Mouse (Mus musculus) hindbrain, postnatal 0 days (tissue): Measurements from ENCODE around the gene Gm36864. TPM values are rescaled to one million over a fixed set of nuclear protein-coding genes. Genes with fewer than 3 reads are reported as not detected.

ENCODE experiments used
- ATAC-seq: fragments of 200-750 bp; cut with Nextera tagmentation; 2 replicates; pipeline ENCODE4 v1.8.0; 2017; ENCODE audit warnings: mild to moderate bottlenecking, moderate TSS enrichment, moderate library complexity
- DNase-seq: peaks from one replicate; pipeline ENCODE4 v3.0.0-alpha.2; 2015; ENCODE audit warnings: low spot score
- H3K27ac ChIP-seq: fragments of 300-500 bp; sonication (generic); 2 replicates; pipeline ENCODE4 v1.5.1; 2014; ENCODE audit warnings: mild to moderate bottlenecking
- H3K27me3 ChIP-seq: fragments of 300-500 bp; sonication (generic); 2 replicates; pipeline ENCODE4 v1.6.1; 2014; ENCODE audit warnings: low read length, mixed read lengths; ENCODE audit not compliant: insufficient read depth
- H3K36me3 ChIP-seq: fragments of 300-500 bp; sonication (generic); 2 replicates; pipeline ENCODE4 v1.6.1; 2014; ENCODE audit warnings: low read length, mixed read lengths; ENCODE audit not compliant: insufficient read depth
- H3K4me1 ChIP-seq: fragments of 300-500 bp; sonication (generic); 2 replicates; pipeline ENCODE4 v1.6.1; 2014; ENCODE audit warnings: antibody characterized with exemption, low read length, mixed read lengths; ENCODE audit not compliant: insufficient read depth
- H3K4me2 ChIP-seq: fragments of 300-500 bp; sonication (generic); 2 replicates; pipeline ENCODE4 v1.6.1; 2014; ENCODE audit warnings: low read depth, mild to moderate bottlenecking, low read length, moderate library complexity, mixed read lengths
- H3K4me3 ChIP-seq: fragments of 300-500 bp; sonication (generic); 2 replicates; pipeline ENCODE4 v1.5.1; 2014; ENCODE audit warnings: low read length
- H3K9ac ChIP-seq: fragments of 300-500 bp; sonication (generic); replicated peaks from 2 replicates; pipeline ENCODE4 v1.6.1; 2014; ENCODE audit warnings: mild to moderate bottlenecking, low read length, moderate library complexity, mixed read lengths
- H3K9me3 ChIP-seq: fragments of 300-500 bp; sonication (generic); 2 replicates; pipeline ENCODE4 v1.6.1; 2016; ENCODE audit warnings: low read length, mixed read lengths
- CTCF ChIP-seq: IDR thresholded peaks from 2 replicates; pipeline ENCODE4 v1.5.1; 2016; ENCODE audit warnings: antibody characterized with exemption, control low read depth, low read depth
- WGBS: fragments of 180-500 bp; shearing (Covaris S2); extraction: QIAGEN DNeasy Blood & Tissue Kit; methylation state at CpG from one replicate; pipeline ENCODE4 v1.1.7; 2014; 5-methylcytosine and 5-hydroxymethylcytosine counted together
- polyA plus RNA-seq: library from polyadenylated mRNA; unstranded; fragments of >200 nt; fragmentation: Nextera tagmentation; extraction: Ambion mirVana; gene quantifications from 2 replicates; pipeline ENCODE4 v1.2.1, GENCODE M21; 2015
- total RNA-seq: library from RNA; depleted of rRNA; stranded (reverse); fragments of >200 nt; gene quantifications from 2 replicates; pipeline ENCODE4 v1.2.3, GENCODE M21; 2014; rRNA removed

Gm36864 gene
- total and polyA plus RNA-seq, 2 experiments from 2014 or later, result not detected

DNA sequence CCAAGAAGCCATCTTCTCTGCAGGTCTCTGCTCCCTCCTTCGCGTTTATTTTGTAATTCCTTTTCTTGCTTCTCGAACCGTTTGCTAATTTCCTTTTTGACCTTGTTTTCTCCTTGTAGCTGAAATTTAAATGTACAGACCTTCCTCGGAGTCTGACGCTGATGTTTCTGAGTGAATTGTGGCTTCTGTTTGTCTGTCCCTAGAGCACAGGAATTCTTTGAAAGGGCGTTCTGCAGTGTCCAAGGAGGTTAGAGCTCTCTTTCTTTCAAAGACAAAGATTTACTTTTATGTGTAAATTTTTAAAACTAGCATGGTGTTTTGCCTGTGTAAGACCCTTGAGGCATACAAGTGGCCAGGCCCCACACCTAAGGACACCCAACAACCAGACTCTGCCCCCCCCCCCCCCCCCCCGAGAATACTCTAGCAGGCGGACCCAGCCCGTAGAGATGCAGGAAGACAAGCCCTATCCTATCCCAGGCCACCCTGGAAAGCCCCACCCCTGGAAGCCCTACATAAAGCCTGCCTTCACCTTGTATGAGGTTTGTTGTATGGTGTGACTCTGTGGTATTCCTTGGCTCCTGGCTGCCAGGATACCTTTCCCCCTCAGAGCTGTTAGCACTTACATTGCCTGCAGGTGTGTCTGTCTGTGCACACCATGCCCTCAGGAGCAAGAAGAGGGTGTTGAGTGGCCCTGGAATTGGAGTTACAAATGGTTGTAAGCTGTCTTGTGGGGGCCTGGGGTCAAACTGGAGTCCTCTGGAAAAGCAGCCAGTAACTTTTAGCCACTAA, 40.7 kb downstream of the Gm36864 start:
- no peaks in the 10 kb centered on the region for H3K27me3 ChIP-seq
- DNase-seq (no peak), ATAC-seq (no peak)
- H3K9me3 ChIP-seq, result 0 out of 2 replicates have a peak, but pooled peaks cover 2% of the 10 kb centered on the region
- no peak for TF ChIP-seq CTCF
- 68% methylated on average over 10 of the region's 10 CpGs for WGBS
- H3K27ac ChIP-seq, result no peak overlapping the region
- H3K4me2 ChIP-seq, result no peak overlapping the region
- no peaks in the 10 kb centered on the region for H3K36me3 ChIP-seq
- no peak overlapping the region for H3K4me3 ChIP-seq
- no peak overlapping the region for H3K9ac ChIP-seq
- no peaks in the 10 kb centered on the region for H3K4me1 ChIP-seq

DNA sequence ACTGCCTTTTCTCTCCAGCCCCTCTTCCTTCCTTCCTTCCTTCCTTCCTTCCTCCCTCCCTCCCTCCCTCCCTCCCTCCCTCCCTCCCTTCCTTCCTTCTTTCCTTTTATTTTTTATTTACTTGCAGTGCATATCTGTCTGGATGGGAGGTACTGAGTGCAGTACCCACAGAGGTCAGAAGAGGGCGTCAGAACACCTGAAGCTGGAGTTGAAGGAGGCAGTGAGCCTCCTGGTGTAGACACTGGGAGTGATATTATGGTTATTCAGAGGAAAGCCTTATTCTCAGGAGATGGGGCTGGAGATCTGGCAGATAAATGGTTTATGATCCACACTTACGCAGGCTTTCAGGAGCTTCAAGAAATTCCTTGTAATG, 41.3 kb downstream of the Gm36864 start:
- TF ChIP-seq CTCF, result peak; percentile 72
- H3K4me3 ChIP-seq, result no peak overlapping the region
- H3K9me3 ChIP-seq, result 0 out of 2 replicates have a peak, but pooled peaks cover 2% of the 10 kb centered on the region
- H3K4me2 ChIP-seq, result no peak overlapping the region
- DNase-seq (peak; percentile 65), ATAC-seq (peak; percentile 46; the same call in 1 of the 2 replicates)
- 50% methylated on average over 2 of the region's 2 CpGs for WGBS
- no peaks in the 10 kb centered on the region for H3K27me3 ChIP-seq
- H3K4me1 ChIP-seq, result no peaks in the 10 kb centered on the region
- no peaks in the 10 kb centered on the region for H3K36me3 ChIP-seq
- no peak overlapping the region for H3K27ac ChIP-seq
- no peak overlapping the region for H3K9ac ChIP-seq

DNA sequence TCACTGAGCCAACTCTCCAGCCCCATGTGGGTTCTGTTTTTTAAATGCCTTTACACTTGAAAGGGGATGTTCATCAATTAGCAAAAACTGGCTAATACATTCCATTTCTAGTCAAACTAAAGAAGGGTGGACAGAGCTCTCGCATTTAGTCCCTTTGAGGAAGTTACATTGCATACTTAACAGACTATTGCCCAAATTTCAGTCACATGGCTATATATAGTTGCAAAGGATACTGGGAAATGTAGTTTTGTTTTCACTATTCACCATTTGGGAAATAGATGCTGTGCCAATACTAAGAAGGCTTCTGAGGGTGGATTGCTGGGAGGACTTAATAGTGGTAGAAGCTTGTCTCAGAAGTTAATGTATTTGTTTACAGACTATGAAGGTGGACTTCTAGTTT, 45.0 kb downstream of the Gm36864 start:
- DNase-seq (peak; percentile 33), ATAC-seq (peak; percentile 22)
- Histone ChIP-seq H3K36me3 (no peaks in the 10 kb centered on the region), H3K4me1 (no peaks in the 10 kb centered on the region), H3K9me3 (0 out of 2 replicates have a peak, but pooled peaks cover 2% of the 10 kb centered on the region), H3K9ac (no peak overlapping the region), H3K27me3 (no peaks in the 10 kb centered on the region), H3K4me3 (no peak overlapping the region), H3K27ac (no peak overlapping the region), H3K4me2 (no peak overlapping the region)
- 64% methylated on average over 1 of the region's 1 CpGs for WGBS
- TF ChIP-seq CTCF, result no peak

DNA sequence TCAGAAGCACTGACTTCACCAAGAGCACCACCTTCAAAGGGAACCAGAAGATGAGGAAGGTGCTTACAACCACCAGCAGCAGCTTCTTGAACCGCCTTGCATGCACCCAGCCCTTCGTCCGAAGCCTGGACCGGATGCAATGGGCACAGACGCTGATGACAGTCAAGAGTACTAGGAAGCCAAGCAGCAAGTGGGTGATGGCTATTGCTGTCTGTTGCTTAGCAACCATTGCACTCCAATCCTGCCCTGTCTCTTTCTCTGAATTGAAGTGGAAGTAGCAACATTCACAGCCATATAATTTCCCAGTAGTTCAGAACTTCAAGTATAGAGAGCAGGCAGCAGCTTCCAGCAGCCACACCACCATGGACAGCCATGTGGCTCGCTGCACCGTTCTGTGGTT, 45.6 kb downstream of the Gm36864 start:
- Histone ChIP-seq H3K36me3 (no peaks in the 10 kb centered on the region), H3K9me3 (0 out of 2 replicates have a peak, but pooled peaks cover 2% of the 10 kb centered on the region), H3K27ac (peak overlapping the region; percentile 46; the same call in 1 of the 2 replicates), H3K4me3 (no peak overlapping the region), H3K9ac (no peak overlapping the region), H3K4me2 (no peak overlapping the region), H3K4me1 (no peaks in the 10 kb centered on the region), H3K27me3 (no peaks in the 10 kb centered on the region)
- 57% methylated on average over 7 of the region's 7 CpGs for WGBS
- DNase-seq (peak; percentile 50), ATAC-seq (peak; percentile 55; the same call in 1 of the 2 replicates)
- no peak for TF ChIP-seq CTCF

DNA sequence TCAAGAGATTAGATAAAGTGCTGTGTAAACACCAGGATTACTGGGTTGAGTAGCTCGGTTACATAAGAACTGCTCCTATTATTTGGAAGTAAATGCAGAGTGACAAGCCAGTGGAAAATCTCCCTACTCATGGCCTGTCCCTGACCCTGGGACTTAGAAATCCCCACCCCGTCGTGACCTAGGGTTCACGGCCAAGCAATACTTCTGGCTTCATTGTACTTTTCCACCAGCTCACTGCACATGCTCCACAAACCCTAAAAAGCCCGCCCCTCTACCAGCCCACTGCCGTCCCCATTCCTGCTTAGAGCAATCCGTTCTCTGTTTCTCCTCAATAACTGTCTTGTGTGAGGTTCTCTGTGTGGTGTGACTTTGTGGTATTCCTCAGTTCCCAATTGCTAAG, 51.8 kb downstream of the Gm36864 start:
- ATAC-seq, result no peak
- no peaks in the 10 kb centered on the region for H3K27me3 ChIP-seq
- no peak for TF ChIP-seq CTCF
- H3K4me1 ChIP-seq, result no peaks in the 10 kb centered on the region
- H3K4me2 ChIP-seq, result no peak overlapping the region
- DNase-seq, result no peak
- H3K9me3 ChIP-seq, result 0 out of 2 replicates have a peak, but pooled peaks cover 3% of the 10 kb centered on the region
- H3K4me3 ChIP-seq, result no peak overlapping the region
- no peak overlapping the region for H3K27ac ChIP-seq
- H3K9ac ChIP-seq, result no peak overlapping the region
- no peaks in the 10 kb centered on the region for H3K36me3 ChIP-seq
- 73% methylated on average over 7 of the region's 7 CpGs for WGBS

DNA sequence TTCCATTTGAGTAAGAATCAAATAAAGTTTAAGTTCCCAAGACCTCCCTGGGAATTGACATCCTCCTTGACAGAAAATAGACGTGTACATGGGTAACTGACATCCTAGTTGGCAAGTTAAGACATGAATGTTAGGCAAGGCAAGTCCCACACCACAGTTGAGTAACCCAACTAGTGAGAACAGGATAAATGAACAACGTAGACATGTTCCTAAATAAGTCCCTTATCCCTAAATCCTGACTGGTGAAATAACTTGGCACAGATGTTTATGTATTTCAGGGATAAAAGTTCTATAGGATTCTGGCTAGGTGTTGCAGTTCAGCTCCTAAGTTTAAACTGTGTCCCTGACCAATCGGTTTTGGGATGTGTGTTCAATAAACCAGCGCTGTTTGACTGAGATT, 55.0 kb downstream of the Gm36864 start:
- Histone ChIP-seq H3K27me3 (no peaks in the 10 kb centered on the region), H3K9ac (no peak overlapping the region), H3K9me3 (0 out of 2 replicates have a peak, but pooled peaks cover 3% of the 10 kb centered on the region), H3K4me2 (no peak overlapping the region), H3K4me1 (no peaks in the 10 kb centered on the region), H3K27ac (no peak overlapping the region), H3K36me3 (no peaks in the 10 kb centered on the region), H3K4me3 (no peak overlapping the region)
- no peak for TF ChIP-seq CTCF
- no peak for DNase-seq
- ATAC-seq, result no peak
- WGBS, result 82% methylated on average over 4 of the region's 4 CpGs

DNA sequence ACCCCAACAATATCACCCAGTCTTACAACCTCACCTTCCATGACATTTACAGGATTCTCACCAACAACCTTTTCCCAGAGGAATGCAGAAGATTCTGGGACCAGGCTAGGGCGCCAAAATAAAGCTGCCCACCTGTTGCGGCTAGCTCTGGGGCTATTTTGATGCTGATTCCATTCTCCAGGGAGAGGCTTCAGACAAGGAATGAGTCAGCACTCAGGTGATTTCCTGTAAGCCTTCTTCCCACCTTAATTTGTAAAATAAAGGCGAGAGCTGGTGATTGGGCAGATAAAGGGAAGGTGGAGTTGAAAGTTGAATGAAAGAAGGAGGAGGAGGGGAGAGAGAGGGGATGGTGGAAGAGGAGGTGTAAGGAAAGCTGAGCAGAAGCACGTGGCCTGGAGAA, 55.4 kb downstream of the Gm36864 start:
- 0 out of 2 replicates have a peak, but pooled peaks cover 3% of the 10 kb centered on the region for H3K9me3 ChIP-seq
- TF ChIP-seq CTCF, result no peak
- ATAC-seq (no peak), DNase-seq (no peak)
- H3K27me3 ChIP-seq, result no peaks in the 10 kb centered on the region
- H3K4me1 ChIP-seq, result no peaks in the 10 kb centered on the region
- H3K4me3 ChIP-seq, result no peak overlapping the region
- no peak overlapping the region for H3K9ac ChIP-seq
- WGBS, result 53% methylated on average over 4 of the region's 4 CpGs
- no peaks in the 10 kb centered on the region for H3K36me3 ChIP-seq
- H3K4me2 ChIP-seq, result no peak overlapping the region
- H3K27ac ChIP-seq, result no peak overlapping the region

Other genes starting within 250 kb of the Gm36864 start
- gene Klk1b11, start 240.3 kb upstream of the Gm36864 start, total RNA-seq, result not detected in 2 replicates
- gene Klk1b11, start 240.3 kb upstream of the Gm36864 start, polyA plus RNA-seq, result not detected in 2 replicates
- gene Klk1b26, start 224.0 kb upstream of the Gm36864 start, total RNA-seq, result 0.54 TPM in 1 of 2 replicates, not detected in the other
- gene Klk1b26, start 224.0 kb upstream of the Gm36864 start, polyA plus RNA-seq, result not detected in 2 replicates
- gene Klk1b27, start 183.9 kb upstream of the Gm36864 start, total RNA-seq, result not detected in 2 replicates
- 0.28 TPM in 1 of 2 replicates, not detected in the other for gene Klk1b27, start 183.9 kb upstream of the Gm36864 start, polyA plus RNA-seq
- not detected in 2 replicates for gene Klk1b21, start 133.8 kb upstream of the Gm36864 start, total RNA-seq
- gene Klk1b21, start 133.8 kb upstream of the Gm36864 start, polyA plus RNA-seq, result not detected in 2 replicates
- not detected in 2 replicates for gene Klk1b22, start 123.5 kb upstream of the Gm36864 start, total RNA-seq
- not detected in 2 replicates for gene Klk1b22, start 123.5 kb upstream of the Gm36864 start, polyA plus RNA-seq
- not detected in 2 replicates for gene Klk1b16, start 99.4 kb upstream of the Gm36864 start, total RNA-seq
- not detected in 2 replicates for gene Klk1b16, start 99.4 kb upstream of the Gm36864 start, polyA plus RNA-seq
- not detected in 2 replicates for gene Klk1b24, start 47.9 kb upstream of the Gm36864 start, total RNA-seq
- gene Klk1b24, start 47.9 kb upstream of the Gm36864 start, polyA plus RNA-seq, result not detected in 2 replicates
- gene Klk1b3, start 38.0 kb upstream of the Gm36864 start, total RNA-seq, result not detected in 2 replicates
- not detected in 2 replicates for gene Klk1b3, start 38.0 kb upstream of the Gm36864 start, polyA plus RNA-seq
- gene Klk1b4, start 28.7 kb upstream of the Gm36864 start, total RNA-seq, result not detected in 2 replicates
- not detected in 2 replicates for gene Klk1b4, start 28.7 kb upstream of the Gm36864 start, polyA plus RNA-seq
- not detected in 2 replicates for gene Klk1b5, start 20.2 kb upstream of the Gm36864 start, total RNA-seq
- gene Klk1b5, start 20.2 kb upstream of the Gm36864 start, polyA plus RNA-seq, result not detected in 2 replicates
- not detected in 2 replicates for gene Klk1, start 10.8 kb upstream of the Gm36864 start, total RNA-seq
- gene Klk1, start 10.8 kb upstream of the Gm36864 start, polyA plus RNA-seq, result not detected in 2 replicates
- gene 1700028J19Rik, start 10.5 kb downstream of the Gm36864 start, total RNA-seq, result 1.2 TPM in 1 of 2 replicates, not detected in the other
- gene 1700028J19Rik, start 10.5 kb downstream of the Gm36864 start, polyA plus RNA-seq, result 1.6 TPM in 2 replicates
- gene 2410002F23Rik, start 10.5 kb downstream of the Gm36864 start, total RNA-seq, result 340 and 409 TPM in 2 replicates
- 239 TPM in 2 replicates for gene 2410002F23Rik, start 10.5 kb downstream of the Gm36864 start, polyA plus RNA-seq
- not detected in 2 replicates for gene Acp4, start 21.2 kb downstream of the Gm36864 start, total RNA-seq
- gene Acp4, start 21.2 kb downstream of the Gm36864 start, polyA plus RNA-seq, result 0.13 TPM in 1 of 2 replicates, not detected in the other
- gene Gm15517, start 25.3 kb downstream of the Gm36864 start, total RNA-seq, result not detected in 2 replicates
- not detected in 2 replicates for gene Gm15517, start 25.3 kb downstream of the Gm36864 start, polyA plus RNA-seq
- gene Clec11a, start 70.7 kb downstream of the Gm36864 start, total RNA-seq, result 3.3 and 5.9 TPM in 2 replicates
- gene Clec11a, start 70.7 kb downstream of the Gm36864 start, polyA plus RNA-seq, result 4.4 and 4.5 TPM in 2 replicates
- gene Shank1, start 74.1 kb downstream of the Gm36864 start, total RNA-seq, result 39.0 and 41.8 TPM in 2 replicates
- 36.3 and 36.6 TPM in 2 replicates for gene Shank1, start 74.1 kb downstream of the Gm36864 start, polyA plus RNA-seq
- gene Syt3, start 147.9 kb downstream of the Gm36864 start, total RNA-seq, result 130 and 154 TPM in 2 replicates
- 73.7 and 79.2 TPM in 2 replicates for gene Syt3, start 147.9 kb downstream of the Gm36864 start, polyA plus RNA-seq
- 1.4 and 2.3 TPM in 2 replicates for gene 1700008O03Rik, start 149.6 kb downstream of the Gm36864 start, total RNA-seq
- 3.3 and 3.6 TPM in 2 replicates for gene 1700008O03Rik, start 149.6 kb downstream of the Gm36864 start, polyA plus RNA-seq
- gene Lrrc4b, start 192.8 kb downstream of the Gm36864 start, total RNA-seq, result 562 and 663 TPM in 2 replicates
- 19.6 and 22.7 TPM in 2 replicates for gene Lrrc4b, start 192.8 kb downstream of the Gm36864 start, polyA plus RNA-seq
- 10.2 and 15.5 TPM in 2 replicates for gene Aspdh, start 229.2 kb downstream of the Gm36864 start, total RNA-seq
- 3.1 and 3.8 TPM in 2 replicates for gene Aspdh, start 229.2 kb downstream of the Gm36864 start, polyA plus RNA-seq
- 32.7 and 44.5 TPM in 2 replicates for gene Josd2, start 231.8 kb downstream of the Gm36864 start, total RNA-seq
- gene Josd2, start 231.8 kb downstream of the Gm36864 start, polyA plus RNA-seq, result 28.3 and 32.7 TPM in 2 replicates